Mouse (Mus musculus): Measurements from ENCODE around the gene Cerkl. TPM values are rescaled to one million over a fixed set of nuclear protein-coding genes. Genes with fewer than 3 reads are reported as not detected.

The Cerkl gene
- total RNA-seq, 2 experiments from 2014 or later: 1.7 to 3.1 TPM

GRCm38 (mm10) chr2:79352100-79352802 is 104.3 kb downstream of the Cerkl start:
- intact Hi-C loops (cut with DNase I): no loop called here
- no peak for DNase-seq (ENCODE audit: extremely low spot score in 1 of 2, low spot score in 2 of 2)

GRCm38 (mm10) chr2:79351179-79352099 is 105.1 kb downstream of the Cerkl start:
- intact Hi-C loops (cut with DNase I): no loop called here
- no peak for DNase-seq (ENCODE audit: extremely low spot score in 1 of 2, low spot score in 2 of 2)

GRCm38 (mm10) chr2:79343115-79343514 is 113.5 kb downstream of the Cerkl start:
- DNase-seq (ENCODE audit: extremely low spot score in 1 of 2, low spot score in 2 of 2): no peak
- intact Hi-C loops (cut with DNase I): no loop called here

GRCm38 (mm10) chr2:79339003-79339402 is 117.6 kb downstream of the Cerkl start:
- no peak for DNase-seq (ENCODE audit: extremely low spot score in 1 of 2, low spot score in 2 of 2)
- intact Hi-C loops (cut with DNase I): no loop called here

- DNase-seq (ENCODE audit: extremely low spot score in 1 of 2, low spot score in 2 of 2): no peak
- intact Hi-C loops (cut with DNase I): no loop called here
Measured at GRCm38 (mm10) chr2:79336141-79336540, 120.4 kb downstream of the Cerkl start.

GRCm38 (mm10) chr2:79334661-79335060 is 121.9 kb downstream of the Cerkl start:
- no peak for DNase-seq (ENCODE audit: extremely low spot score in 1 of 2, low spot score in 2 of 2)

GRCm38 (mm10) chr2:79328079-79328478 is 128.5 kb downstream of the Cerkl start:
- DNase-seq (ENCODE audit: extremely low spot score in 1 of 2, low spot score in 2 of 2): no peak
- intact Hi-C loops (cut with DNase I): no loop called here

More at GRCm38 (mm10) chr2:79334661-79335060, 121.9 kb downstream of the Cerkl start:
- intact Hi-C loops (cut with DNase I): no loop called here

GRCm38 (mm10) chr2:79316182-79316880 is 140.3 kb downstream of the Cerkl start:
- intact Hi-C loops (cut with DNase I): no loop called here
- peak in 1 of 2 experiments; percentile 21 for DNase-seq (ENCODE audit: extremely low spot score in 1 of 2, low spot score in 2 of 2)

GRCm38 (mm10) chr2:79315108-79315507 is 141.5 kb downstream of the Cerkl start:
- no peak for DNase-seq (ENCODE audit: extremely low spot score in 1 of 2, low spot score in 2 of 2)
- intact Hi-C loops (cut with DNase I): no loop called here

- intact Hi-C loops (cut with DNase I): no loop called here
- DNase-seq (ENCODE audit: extremely low spot score in 1 of 2, low spot score in 2 of 2): no peak
Measured at GRCm38 (mm10) chr2:79312499-79312898, 144.1 kb downstream of the Cerkl start.

GRCm38 (mm10) chr2:79309454-79310118 is 147.0 kb downstream of the Cerkl start:
- no peak for DNase-seq (ENCODE audit: extremely low spot score in 1 of 2, low spot score in 2 of 2)
- intact Hi-C loops (cut with DNase I): no loop called here

GRCm38 (mm10) chr2:79307549-79307948 is 149.0 kb downstream of the Cerkl start:
- intact Hi-C loops (cut with DNase I): no loop called here
- DNase-seq (ENCODE audit: extremely low spot score in 1 of 2, low spot score in 2 of 2): peak in 1 of 2 experiments; percentile 28

- DNase-seq (ENCODE audit: extremely low spot score in 1 of 2, low spot score in 2 of 2): no peak
- intact Hi-C loops (cut with DNase I): no loop called here
Measured at GRCm38 (mm10) chr2:79302398-79302797, 154.2 kb downstream of the Cerkl start.

GRCm38 (mm10) chr2:79292431-79292830 is 164.2 kb downstream of the Cerkl start:
- no peak for DNase-seq (ENCODE audit: extremely low spot score in 1 of 2, low spot score in 2 of 2)
- intact Hi-C loops (cut with DNase I): no loop called here

GRCm38 (mm10) chr2:79291922-79292321 is 164.7 kb downstream of the Cerkl start:
- intact Hi-C loops (cut with DNase I): no loop called here
- DNase-seq (ENCODE audit: extremely low spot score in 1 of 2, low spot score in 2 of 2): no peak

GRCm38 (mm10) chr2:79290149-79290548 is 166.4 kb downstream of the Cerkl start:
- intact Hi-C loops (cut with DNase I): no loop called here
- DNase-seq (ENCODE audit: extremely low spot score in 1 of 2, low spot score in 2 of 2): no peak

- no peak for DNase-seq (ENCODE audit: extremely low spot score in 1 of 2, low spot score in 2 of 2)
- intact Hi-C loops (cut with DNase I): no loop called here
Measured at GRCm38 (mm10) chr2:79284206-79284605, 172.4 kb downstream of the Cerkl start.
